Mouse (Mus musculus): Measurements from ENCODE around the gene Tstd3.

- no peak for TF ChIP-seq POLR2A (IDR thresholded peaks at IDR 0.05; ENCODE audit: insufficient read depth, low read depth, low read length)
- no peak for TF ChIP-seq CTCF (IDR thresholded peaks at IDR 0.05; ENCODE audit: insufficient read depth, low read depth, low read length)
These were observed 47.0 kb upstream of the Tstd3 start for GRCm38 (mm10) chr4:21814029-21814428.

Measured in olfactory bulb, adult 2 months (tissue).